ENCODE assay signal across 19 mouse cellular contexts in genomic region chr7:98371161-98371560, GRCm38 (mm10). TPM values are rescaled to one million over a fixed set of nuclear protein-coding genes. Genes with fewer than 3 reads are reported as not detected.
DNase-seq lines count a peak whose midpoint lies in the region; ATAC-seq and TF ChIP-seq lines count a peak whose summit lies in the region.
"Had no signal": no experiment of that assay in that cellular context is flagged by ENCODE, and none has a peak within 500 bp of the region (broad histone marks: within the 10 kb centered on the region; RNA-seq: fewer than 3 reads in every experiment).

No protein-coding gene starts in this region.

- H3K27ac ChIP-seq in liver, postnatal 0 days (ENCODE audit: low read depth) = no peak overlapping the region
- H3K27ac ChIP-seq: forebrain, embryonic 12.5 days; hindbrain, embryonic 15.5 days; liver, embryonic 13.5 days had no signal

- H3K9me3 ChIP-seq in liver, postnatal 0 days (ENCODE audit: low read length) = no peaks in the 10 kb centered on the region
- H3K9me3 ChIP-seq: forebrain, embryonic 12.5 days; G1E; hindbrain, embryonic 15.5 days; liver, embryonic 13.5 days had no signal

- peak; percentile 21 for DNase-seq in layer of hippocampus, adult 11-12 months (ENCODE audit: low spot score)
- DNase-seq in layer of hippocampus, postnatal 25 days (ENCODE audit: extremely low spot score in 1 of 2, low spot score in 1 of 2) = no peak
- peak; percentile 24 to 45 for DNase-seq in frontal cortex, postnatal 25 days (ENCODE audit: low spot score in 2 of 2)
- peak; percentile 67 to 78 for DNase-seq in left cerebral cortex, adult 9 months (ENCODE audit: low spot score in 2 of 2)
- DNase-seq in telencephalon, adult 2 months (ENCODE audit: low read depth, low spot score) = peak; percentile 94
- DNase-seq in gastrocnemius, adult 18-20 months (ENCODE audit: low spot score) = no peak
- no peak for DNase-seq in liver, postnatal 0 days
- DNase-seq: adrenal gland, postnatal 10 days; B cell, adult 2 months; kidney, adult 2 months; liver, embryonic 13.5 days; lung, postnatal 14 days; spleen, adult 18-20 months had no signal

- WGBS in liver, postnatal 0 days (ENCODE audit: insufficient replicate concordance) = 54% methylated on average over 4 of the region's 4 CpGs

- no peak overlapping the region for H3K4me2 ChIP-seq in liver, postnatal 0 days (ENCODE audit: low read depth, low read length)
- H3K4me2 ChIP-seq: forebrain, embryonic 12.5 days; hindbrain, embryonic 15.5 days; liver, embryonic 13.5 days; midbrain, embryonic 11.5 days had no signal

- no peaks in the 10 kb centered on the region for H3K27me3 ChIP-seq in liver, postnatal 0 days (ENCODE audit: insufficient read depth, low read length)
- H3K27me3 ChIP-seq: forebrain, embryonic 12.5 days; hindbrain, embryonic 15.5 days had no signal

- TF ChIP-seq CTCF in liver, postnatal 0 days (IDR thresholded peaks at IDR 0.05; ENCODE audit: low read depth) = no peak

- no peak for TF ChIP-seq EP300 in liver, postnatal 0 days (IDR thresholded peaks at IDR 0.05; ENCODE audit: low read depth)

- no peaks in the 10 kb centered on the region for H3K4me1 ChIP-seq in liver, postnatal 0 days (ENCODE audit: insufficient read depth)
- H3K4me1 ChIP-seq: hindbrain, embryonic 15.5 days; liver, embryonic 13.5 days had no signal

- no peak for ATAC-seq in liver, postnatal 0 days

- no peak overlapping the region for H3K4me3 ChIP-seq in liver, postnatal 0 days (ENCODE audit: low read depth, low read length)
- H3K4me3 ChIP-seq: forebrain, embryonic 12.5 days; hindbrain, embryonic 15.5 days; liver, embryonic 13.5 days; myocyte had no signal

- H3K9ac ChIP-seq in liver, postnatal 0 days (replicated peaks) = no peak overlapping the region
- H3K9ac ChIP-seq: forebrain, embryonic 12.5 days; hindbrain, embryonic 15.5 days; liver, embryonic 13.5 days had no signal

- no peaks in the 10 kb centered on the region for H3K36me3 ChIP-seq in liver, postnatal 0 days (replicated peaks; ENCODE audit: insufficient read depth, low read length)
- H3K36me3 ChIP-seq: forebrain, embryonic 12.5 days; G1E; hindbrain, embryonic 15.5 days; liver, embryonic 13.5 days had no signal

RNA-seq across cellular contexts. Expression of gene Tsku, which starts 10.0 kb away (rescaled TPM):
- 1 to 10 TPM; 2.3 to 2.6 TPM for total RNA-seq in layer of hippocampus, postnatal 25 days (2021)
- total RNA-seq in gastrocnemius, adult 18-20 months (2021) = 1 to 10 TPM; 1.1 to 1.7 TPM
- 8.3 and 18.9 TPM in 2 replicates for polyA plus RNA-seq in liver, postnatal 0 days (2015; fragmentation: Nextera tagmentation; extraction: Ambion mirVana)
- total RNA-seq: common myeloid progenitor, adult 5-6 weeks; G1E had no signal
- polyA plus RNA-seq: G1E had no signal

RNA-seq across cellular contexts. Expression of gene Acer3, which starts 50.2 kb away (rescaled TPM):
- total RNA-seq in layer of hippocampus, postnatal 25 days (2021) = 10 to 100 TPM; 17.9 to 20.8 TPM
- 1 to 10 TPM; 3.6 to 4.1 TPM for total RNA-seq in gastrocnemius, adult 18-20 months (2021)
- 18.7 and 19.4 TPM in 2 replicates for polyA plus RNA-seq in liver, postnatal 0 days (2015; fragmentation: Nextera tagmentation; extraction: Ambion mirVana)

Comparison
In these comparisons a context has a peak if more than half of its experiments do, and no peak if none do; other contexts are left out.
1. DNase-seq: peak in layer of hippocampus, adult 11-12 months (single experiment), frontal cortex, postnatal 25 days (2 of 2), left cerebral cortex, adult 9 months (2 of 2) and telencephalon, adult 2 months (single experiment); none in layer of hippocampus, postnatal 25 days (0 of 2), gastrocnemius, adult 18-20 months (single experiment) and liver, postnatal 0 days (single experiment).